Mouse (Mus musculus) large intestine, adult 2 months (tissue): Measurements from ENCODE around the gene Wdr91. TPM values are rescaled to one million over a fixed set of nuclear protein-coding genes. Genes with fewer than 3 reads are reported as not detected.

Source experiments
- DNase-seq: peaks from one replicate; pipeline ENCODE4 v3.0.0-alpha.2; 2012; ENCODE audit warnings: low read depth, low spot score
- WGBS: fragments of 180-500 bp; shearing (Covaris S2); methylation state at CpG from one replicate; pipeline ENCODE4 v1.1.7; 2018; 5-methylcytosine and 5-hydroxymethylcytosine counted together
- polyA plus RNA-seq: library from polyadenylated mRNA; depleted of rRNA; stranded (reverse); fragments of >200 nt; gene quantifications from 2 replicates; pipeline ENCODE4 v1.2.3, GENCODE M21; 2012

The Wdr91 gene
- polyA plus RNA-seq, 1 experiment = 5.1 TPM

DNA sequence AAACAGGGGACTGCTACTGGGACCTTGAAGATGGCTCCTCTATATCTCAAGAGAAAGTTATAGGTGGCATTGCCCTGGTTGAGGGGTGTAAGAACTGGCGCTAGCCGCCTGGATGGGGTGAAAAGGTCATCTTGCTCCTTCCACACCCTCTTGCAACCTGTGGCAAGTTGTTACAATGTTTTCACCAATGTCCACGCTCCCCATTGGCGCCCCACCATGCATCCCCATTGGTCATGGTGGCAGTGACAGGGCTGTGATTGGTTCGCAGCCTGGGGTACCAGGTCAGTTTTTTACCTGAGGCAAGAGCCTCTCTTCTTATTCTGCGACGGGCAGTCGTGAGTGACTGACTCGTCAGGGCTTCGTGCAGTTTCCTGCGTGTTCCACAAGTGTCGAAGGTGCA lies 10.0 kb upstream of the Wdr91 start:
- no peak for DNase-seq
- WGBS = 93% methylated on average over 12 of the region's 12 CpGs

DNA sequence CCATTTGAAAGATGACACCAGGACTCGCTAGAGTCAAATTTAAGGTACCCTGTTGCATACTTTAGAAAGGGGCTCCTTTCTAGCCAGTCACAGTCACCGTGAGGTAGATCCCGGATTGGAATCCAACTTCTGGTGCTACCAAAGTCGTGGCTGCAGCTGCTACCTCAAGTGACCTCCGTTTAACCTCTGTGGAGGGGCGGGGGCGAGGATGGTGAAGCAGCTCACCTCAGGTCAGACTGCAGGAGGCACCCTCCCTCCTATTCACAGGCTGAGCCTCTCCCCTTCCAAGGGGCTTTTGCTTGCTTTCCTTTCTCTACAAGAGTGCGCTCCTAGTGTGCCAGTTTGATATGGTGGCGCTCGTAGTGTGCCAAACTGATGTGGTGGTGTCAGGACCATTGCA lies 9.3 kb upstream of the Wdr91 start, which contains the start of gene Stra8:
Stra8 (plus strand) TSS at position 208 of the 400 bp plus-strand sequence.
- DNase-seq = no peak
- WGBS = 65% methylated on average over 10 of the region's 10 CpGs

DNA sequence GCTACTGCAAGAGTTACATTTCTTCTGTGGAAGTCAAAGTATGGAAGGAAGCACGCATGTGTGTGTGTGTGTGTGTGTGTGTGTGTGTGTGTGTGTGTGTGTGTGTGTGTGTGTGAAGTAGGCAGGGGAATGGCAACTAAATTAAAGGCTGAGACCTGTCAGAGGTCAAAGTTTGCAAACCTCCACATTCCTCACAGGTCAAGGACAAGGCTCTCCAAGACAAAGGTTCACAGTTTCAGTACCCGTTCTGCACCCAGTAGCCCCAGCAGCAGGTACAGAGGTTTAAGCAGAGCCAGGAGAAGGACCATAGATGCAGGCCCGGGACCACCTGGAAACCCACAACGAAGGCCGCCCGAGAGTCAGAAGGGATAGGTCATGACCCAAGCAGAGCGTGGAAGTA lies 8.5 kb upstream of the Wdr91 start:
- 77% methylated on average over 7 of the region's 7 CpGs for WGBS
- DNase-seq = no peak

DNA sequence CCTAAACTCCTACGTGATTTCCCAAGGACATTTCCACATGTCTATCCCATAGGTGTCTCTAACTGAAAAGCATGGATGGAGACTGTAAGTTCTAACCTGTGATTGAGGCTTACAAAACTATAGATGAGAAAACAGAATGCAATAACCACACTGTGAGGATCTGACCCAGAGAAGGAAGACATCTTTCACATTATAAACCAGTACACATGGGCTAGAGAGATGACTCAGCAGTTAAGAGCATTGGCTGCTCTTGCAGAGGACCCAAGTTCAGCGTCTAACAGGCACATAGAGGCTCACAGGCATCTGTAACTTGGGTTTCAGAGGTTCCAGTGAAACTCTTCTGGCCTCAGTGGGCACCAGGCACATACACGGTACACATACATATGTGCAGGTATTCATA lies 3.8 kb upstream of the Wdr91 start:
- no peak for DNase-seq
- WGBS = 71% methylated on average over 3 of the region's 3 CpGs

DNA sequence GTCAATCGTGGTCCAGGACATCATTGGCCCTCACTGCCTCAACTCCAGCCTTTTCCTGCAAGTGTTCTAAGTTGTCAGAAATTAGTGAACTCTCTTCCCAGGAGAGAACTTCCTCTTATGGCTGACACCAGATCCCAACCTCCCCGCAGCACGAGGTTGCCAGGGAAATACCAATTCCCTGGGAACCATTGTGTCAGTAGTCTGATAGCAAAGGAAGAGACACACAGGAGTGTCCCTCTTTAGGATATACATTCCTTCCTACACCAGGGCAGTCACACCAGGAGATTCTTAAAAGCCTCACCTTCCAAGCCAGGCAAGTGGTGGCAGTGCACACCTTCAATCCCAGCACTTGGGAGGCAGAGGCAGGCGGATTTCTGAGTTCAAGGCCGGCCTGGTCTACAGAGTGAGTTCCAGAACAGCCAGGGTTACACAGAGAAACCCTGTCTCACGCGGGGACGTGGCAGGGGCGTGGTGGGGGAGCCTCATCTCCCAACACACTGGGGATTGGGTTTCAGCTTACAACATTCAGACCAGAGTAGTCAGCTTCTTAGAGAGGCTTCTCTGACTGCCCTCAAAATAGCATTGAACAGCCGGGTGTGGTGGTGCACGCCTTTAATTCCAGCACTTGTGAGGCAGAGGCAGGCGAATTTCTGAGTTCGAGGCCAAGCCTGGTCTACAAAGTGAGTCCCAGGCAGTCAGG lies 2.8 kb upstream of the Wdr91 start:
- 73% methylated on average over 13 of the region's 13 CpGs for WGBS
- no peak for DNase-seq

DNA sequence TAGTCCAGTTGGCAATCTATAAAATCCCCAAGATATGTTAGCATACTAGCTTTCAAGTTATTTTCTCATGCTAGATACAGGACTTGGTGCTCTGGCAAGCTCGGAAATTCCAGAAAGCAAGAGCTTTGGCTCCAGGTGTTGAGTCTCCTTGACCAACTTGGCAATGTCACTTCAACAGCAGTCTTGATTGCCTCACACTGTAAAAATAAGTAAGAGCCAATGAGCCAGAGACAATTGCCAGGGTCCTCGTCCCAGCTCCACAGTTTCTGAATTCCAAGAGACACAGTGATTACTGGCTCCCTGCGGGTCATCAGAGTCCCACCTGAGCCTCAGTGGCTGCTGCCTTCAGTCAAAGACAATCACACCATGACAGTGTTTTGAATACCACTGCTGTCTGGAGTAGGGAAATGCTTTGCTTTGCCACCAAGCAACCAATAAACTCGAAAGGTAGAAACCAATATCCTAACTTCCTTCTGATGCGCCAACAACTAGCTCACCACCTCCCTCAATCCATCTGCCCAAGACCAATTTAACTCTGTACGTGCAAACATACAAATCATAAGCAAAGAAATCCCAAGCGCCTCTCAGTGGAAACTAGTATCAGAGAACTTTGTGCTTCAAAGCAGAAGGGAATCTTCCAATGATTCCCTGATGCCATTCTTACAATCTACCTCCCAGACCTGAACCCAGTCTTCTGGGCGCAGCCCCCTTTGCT lies 888 bp downstream of the Wdr91 start:
- WGBS = 40% methylated on average over 8 of the region's 8 CpGs
- no peak for DNase-seq

DNA sequence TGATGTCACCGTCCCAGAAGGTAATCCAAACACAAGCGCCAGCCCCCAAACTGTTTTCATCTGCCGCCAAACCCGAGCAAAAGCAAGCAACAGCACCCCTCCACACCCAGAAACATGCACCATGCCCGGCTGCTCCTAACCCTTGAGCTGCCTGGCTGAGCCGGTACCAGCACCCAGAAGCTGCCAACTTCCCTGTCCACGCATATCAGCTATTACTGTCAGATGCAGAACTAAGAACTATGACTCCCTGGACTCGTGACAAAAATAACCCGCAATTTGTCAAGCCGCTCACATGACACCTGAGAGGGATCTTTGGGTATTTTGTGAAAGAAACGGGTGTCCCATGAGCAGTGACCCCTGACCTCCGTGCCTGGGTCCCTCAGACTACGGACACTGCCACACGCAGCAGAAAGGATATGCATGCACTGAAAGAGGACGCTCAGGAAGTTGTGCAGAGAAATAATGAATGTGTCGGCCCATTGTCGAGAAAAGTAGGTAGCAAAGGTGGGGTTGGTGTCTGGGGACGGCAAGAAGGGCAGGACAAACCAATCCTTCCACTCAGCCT lies 2.9 kb downstream of the Wdr91 start:
- DNase-seq = no peak
- 87% methylated on average over 18 of the region's 18 CpGs for WGBS

DNA sequence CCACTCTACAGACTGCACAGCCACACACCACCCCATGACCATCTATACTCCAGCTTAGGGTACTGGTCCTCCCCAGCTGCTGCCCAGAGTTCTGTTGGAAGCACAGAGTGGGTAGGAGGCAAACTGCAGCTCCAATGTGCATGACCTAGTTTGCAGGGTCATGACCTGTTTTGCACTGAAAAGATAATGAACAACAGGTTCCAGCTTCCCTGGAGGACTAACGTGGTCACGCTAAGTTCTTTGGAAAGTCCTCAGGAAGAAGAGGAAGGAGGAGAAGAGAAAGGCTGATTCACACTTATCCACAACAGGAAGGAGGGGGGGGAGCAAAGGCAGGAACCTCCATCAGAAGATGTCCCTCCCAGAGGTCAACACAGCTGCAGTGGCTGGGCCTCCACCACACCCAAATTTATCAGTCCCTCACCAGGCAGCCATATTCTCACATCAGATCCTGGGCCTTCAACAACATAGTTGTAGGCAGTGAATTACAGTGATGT lies 3.5 kb downstream of the Wdr91 start:
- WGBS = 76% methylated on average over 2 of the region's 2 CpGs

DNA sequence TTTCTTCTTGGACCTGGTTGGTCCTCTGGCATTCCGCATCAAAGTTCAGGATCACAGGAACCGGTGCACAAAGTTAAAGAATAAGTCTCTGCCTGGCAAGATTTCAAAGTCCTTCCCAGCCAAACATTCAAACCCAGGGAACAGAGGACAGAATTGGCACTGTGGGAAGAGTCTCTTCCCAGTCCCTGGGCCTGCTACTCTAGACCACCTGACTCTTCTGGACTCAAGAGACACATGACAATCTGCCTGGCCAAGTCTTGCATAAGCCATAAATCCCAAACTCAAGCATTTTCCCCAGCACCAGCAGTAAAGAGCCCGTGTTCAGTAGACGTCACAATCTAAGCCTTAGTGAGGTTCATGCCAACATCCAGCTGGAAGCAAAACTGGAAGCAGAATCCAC lies 4.0 kb downstream of the Wdr91 start:
- 81% methylated on average over 4 of the region's 4 CpGs for WGBS
- DNase-seq = no peak

More for the DNA sequence above, 3.5 kb downstream of the Wdr91 start:
- no peak for DNase-seq

DNA sequence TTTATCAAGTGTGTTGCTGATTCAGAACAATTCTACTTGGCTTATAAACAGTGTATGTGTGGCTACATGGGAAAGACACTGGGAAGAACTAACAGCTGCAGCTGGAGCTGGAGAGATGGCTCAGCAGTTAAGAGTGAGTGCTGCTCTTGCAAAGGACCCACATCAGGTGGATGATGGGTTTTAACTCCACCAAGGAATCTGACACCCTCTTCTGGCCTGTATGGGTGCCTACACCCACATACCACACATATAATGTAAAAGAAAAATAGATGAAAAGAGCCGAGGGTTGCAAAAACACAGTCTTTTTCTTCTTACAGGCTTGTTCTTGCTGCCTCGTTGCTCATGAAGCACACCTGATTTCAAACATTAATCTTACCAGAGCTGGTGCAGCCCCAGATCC lies 4.6 kb downstream of the Wdr91 start:
- no peak for DNase-seq

DNA sequence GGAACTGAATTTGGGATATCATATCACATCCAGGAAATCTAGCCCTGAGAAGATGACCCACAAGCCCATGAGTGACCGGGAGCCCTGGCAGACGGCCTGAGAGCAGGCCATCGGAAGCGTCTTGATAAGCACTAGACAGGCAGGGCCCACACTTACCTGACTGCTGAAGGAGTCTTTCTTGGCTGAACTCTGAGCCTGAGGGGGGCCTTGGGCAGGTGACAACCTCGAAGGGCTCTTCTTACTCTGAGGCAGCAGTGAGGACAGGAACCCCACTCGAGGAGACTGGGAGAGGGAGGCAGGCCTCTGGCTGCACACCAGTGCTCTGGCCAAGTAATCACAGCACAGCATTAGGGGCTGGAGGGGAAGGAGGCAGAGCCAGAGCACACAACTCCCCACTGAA lies 6.3 kb downstream of the Wdr91 start:
- WGBS = 89% methylated on average over 6 of the region's 6 CpGs
- DNase-seq = no peak

More for the DNA sequence above, 4.6 kb downstream of the Wdr91 start:
- 77% methylated on average over 2 of the region's 2 CpGs for WGBS

DNA sequence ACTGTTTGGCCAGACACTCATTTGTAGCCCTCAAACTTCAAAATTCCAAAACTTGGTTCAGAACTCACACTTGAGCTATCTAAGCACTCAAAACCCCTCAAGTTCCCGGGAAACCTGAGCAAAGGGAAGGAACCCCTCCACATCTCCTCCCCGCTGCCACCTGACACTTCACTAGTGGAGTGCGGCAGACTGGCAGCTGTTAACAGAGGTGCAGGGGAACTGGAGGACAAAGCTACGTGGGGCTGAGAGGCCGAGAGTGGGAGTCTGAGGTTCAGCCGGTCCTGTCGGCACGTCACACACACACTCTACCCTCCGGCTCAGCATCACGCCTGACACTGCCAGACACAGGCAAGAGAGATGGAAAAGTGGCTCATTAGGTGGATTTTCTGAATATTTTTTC lies 6.8 kb downstream of the Wdr91 start:
- WGBS = 89% methylated on average over 10 of the region's 10 CpGs
- no peak for DNase-seq

DNA sequence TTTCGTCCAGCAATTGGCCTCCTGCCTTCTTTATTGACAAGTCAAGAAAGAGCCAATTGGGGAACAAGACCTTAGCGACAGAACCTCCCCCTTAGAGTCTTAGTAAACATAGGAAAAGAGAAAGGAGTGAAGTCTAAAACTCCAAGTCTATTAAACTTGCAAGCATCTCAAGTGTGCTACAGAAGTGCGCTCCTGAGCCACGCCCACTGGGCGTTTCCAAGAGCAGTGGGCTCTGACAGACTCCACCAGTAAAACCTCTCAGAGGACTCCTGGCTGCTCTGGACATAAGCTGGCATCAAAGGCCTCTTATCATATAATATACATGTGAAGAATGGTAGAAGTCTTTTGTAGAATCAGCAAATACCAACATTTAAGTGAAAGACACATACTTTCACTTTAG lies 7.2 kb downstream of the Wdr91 start:
- 59% methylated on average over 5 of the region's 5 CpGs for whole genome bisulfite sequencing
- no peak for DNase-seq

DNA sequence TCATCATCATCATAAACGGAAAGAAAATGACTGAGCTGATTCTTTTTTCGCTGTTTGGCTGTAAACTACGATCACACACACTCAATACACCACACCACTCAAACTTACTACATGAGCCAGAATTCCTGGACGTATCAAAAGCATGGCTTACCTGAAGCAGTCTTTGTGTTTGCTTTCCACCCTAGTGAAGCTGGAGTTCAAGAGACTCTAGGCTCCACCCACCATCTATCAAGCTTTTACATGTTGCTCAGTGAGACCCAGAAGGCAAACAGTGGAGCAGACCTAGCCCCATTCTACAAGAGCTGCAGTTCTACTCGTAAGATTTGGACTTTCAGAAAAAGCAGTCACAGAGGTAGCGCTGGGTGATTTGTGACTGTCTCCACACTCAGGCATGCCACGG lies 8.1 kb downstream of the Wdr91 start:
- DNase-seq = no peak
- WGBS = 82% methylated on average over 7 of the region's 7 CpGs

DNA sequence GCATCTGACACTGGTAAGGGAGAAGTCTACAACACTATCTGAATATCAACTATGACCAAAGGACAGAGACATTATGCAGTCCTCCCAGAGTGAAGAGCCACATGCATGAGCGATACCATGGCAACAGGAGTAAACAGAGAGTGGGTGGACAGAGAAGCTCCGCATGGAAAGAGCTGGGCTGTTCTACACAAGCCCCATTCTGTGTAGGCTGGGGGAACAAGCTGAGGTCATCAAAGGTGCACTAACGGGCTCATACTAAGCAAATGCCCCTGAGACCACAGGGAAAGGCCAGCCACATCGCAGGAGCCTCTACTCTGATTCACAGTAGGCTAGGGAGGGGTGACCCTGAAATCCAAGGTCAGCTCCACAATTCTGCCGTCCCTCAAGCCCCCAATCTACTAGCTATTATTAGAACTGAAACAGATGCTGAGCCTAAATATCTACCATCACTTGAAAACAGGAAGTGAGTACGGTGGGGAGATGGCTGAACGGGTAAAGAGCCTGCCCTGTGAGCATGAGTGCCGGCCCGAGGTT lies 8.7 kb downstream of the Wdr91 start:
- DNase-seq = no peak

DNA sequence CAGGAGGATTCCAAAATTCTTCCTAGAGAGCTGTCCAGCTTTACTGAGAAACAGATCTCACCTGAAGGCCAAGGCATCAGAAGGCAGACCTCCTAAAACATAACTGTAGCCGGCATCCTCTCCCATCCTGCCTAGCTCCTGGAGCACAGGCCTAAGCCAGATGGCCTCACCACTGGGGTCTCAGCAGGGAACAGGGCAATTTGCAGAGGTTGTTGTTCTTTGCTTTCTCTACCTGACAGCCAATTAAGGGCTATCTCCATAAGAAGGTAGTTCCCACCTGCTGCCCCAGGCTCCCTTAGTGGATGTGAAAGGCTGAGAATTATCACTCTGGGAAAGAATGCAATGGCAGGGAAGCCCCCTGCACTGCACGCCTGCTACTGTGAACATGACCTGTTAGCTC lies 9.7 kb downstream of the Wdr91 start:
- DNase-seq = no peak
- WGBS = 85% methylated on average over 2 of the region's 2 CpGs

More for the DNA sequence above, 8.7 kb downstream of the Wdr91 start:
- WGBS = 66% methylated on average over 9 of the region's 9 CpGs

DNA sequence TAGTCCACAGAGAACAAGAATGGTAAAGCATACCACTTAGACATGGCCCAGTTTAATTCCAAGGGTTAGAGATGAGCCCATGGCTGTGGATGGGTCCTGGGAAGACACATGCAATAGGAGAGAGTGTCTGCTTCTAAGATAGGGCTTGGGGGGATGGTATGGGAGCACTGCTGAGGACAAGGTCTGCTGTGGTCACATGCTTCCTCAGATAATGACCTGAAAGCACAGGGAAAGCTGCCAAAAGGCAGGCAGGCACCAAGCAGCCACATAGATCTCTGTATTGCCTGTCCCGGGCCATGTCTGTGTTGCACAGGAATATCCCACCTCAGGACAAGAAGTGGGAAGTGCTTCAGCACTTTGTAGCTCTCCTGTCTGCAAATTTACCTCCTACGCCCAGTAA lies 11.5 kb downstream of the Wdr91 start:
- WGBS = 77% methylated on average over 2 of the region's 2 CpGs
- no peak for DNase-seq

DNA sequence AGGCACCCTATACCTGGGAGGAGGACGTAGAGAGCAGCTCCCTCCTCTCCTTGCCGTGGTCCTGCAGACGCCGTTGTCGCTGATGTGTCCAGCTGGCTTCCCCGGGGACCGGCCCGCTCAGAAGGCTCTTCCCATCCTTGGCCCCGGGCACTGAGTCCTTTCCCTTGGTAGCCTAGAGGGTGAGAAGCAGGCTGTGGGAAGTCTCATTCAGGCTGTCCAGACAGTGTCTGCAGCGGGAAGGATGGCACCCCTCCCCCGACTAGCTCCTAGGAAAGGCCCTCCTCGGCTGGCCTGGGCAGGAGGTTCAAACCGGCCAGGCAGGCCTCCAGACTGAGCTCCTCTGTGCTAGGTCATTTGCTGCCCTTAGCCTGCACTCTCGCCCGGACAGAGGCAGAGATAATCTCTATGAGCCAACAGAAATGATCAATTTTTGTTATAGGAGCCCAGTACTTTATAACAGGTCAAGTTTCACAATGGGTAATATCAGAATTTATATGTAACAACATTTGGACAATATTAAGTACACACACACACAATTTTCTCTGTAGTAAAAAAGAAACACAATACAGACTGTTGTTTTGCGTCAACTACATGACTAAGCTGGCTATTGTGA lies 14.4 kb downstream of the Wdr91 start:
- no peak for DNase-seq
- WGBS = 78% methylated on average over 16 of the region's 16 CpGs

DNA sequence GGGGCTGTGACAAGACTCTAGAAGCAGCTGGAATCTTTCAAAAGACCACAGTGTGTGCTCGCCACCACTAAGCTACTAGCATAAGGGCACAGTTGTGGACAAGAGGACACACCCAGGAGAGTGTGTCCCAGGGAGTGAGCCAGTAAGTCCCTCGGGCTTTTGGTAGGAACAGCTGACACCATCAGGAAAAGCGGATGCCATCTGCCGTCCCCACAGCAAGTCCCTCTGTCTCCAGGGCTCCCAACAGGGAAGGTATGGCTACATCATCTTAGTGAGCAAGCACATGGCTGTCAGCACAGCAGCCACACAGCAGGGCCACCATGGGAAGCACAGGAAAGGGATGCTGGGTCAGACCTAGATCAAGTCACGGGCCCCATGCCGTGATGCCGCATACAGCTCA lies 15.1 kb downstream of the Wdr91 start:
- 91% methylated on average over 7 of the region's 7 CpGs for WGBS
- no peak for DNase-seq

DNA sequence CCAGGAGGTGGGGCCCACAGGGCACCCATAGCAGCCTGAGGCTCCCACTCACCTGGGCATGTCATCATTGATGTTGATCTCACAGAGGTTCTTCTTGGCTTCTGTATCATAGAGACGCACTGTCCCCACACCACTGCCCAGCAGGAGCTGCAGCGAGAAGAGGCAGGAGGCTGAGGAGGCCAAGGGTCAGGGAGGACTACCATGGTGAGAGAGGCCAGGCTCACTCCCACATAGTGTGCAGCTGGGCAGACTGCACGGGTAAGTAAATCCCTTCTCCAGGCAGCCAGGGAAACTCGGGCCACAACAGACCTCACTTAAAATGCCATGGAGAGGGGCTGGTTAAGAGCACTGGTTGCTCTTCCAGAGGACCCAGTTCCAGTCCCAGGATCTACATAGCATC lies 21.5 kb downstream of the Wdr91 start:
- 79% methylated on average over 4 of the region's 4 CpGs for WGBS
- no peak for DNase-seq
